Mouse (Mus musculus) thymus, adult 2 months (tissue): ENCODE results near the gene Dapl1. TPM values are rescaled to one million over a fixed set of nuclear protein-coding genes. Genes with fewer than 3 reads are reported as not detected.

Source experiments
- DNase-seq: peaks from one replicate; pipeline ENCODE4 v3.0.0; 2021
- H3K27ac ChIP-seq: fragments of 200-500 bp; 2 replicates; pipeline ENCODE4 v1.5.1; 2012; ENCODE audit warnings: low read length, control low read depth; ENCODE audit not compliant: control insufficient read depth, insufficient read depth
- H3K27me3 ChIP-seq: fragments of 200-500 bp; 2 replicates; pipeline ENCODE4 v1.6.1; 2012; ENCODE audit warnings: mild to moderate bottlenecking, low read length, moderate library complexity, mixed read lengths; ENCODE audit not compliant: control insufficient read depth, insufficient read depth
- H3K36me3 ChIP-seq: fragments of 200-500 bp; 2 replicates; pipeline ENCODE4 v1.6.1; 2012; ENCODE audit warnings: mild to moderate bottlenecking, low read length, moderate library complexity; ENCODE audit not compliant: control insufficient read depth, insufficient read depth
- H3K4me1 ChIP-seq: fragments of 200-500 bp; replicated peaks from 2 replicates; pipeline ENCODE4 v1.6.1; 2012; ENCODE audit warnings: low read length; ENCODE audit not compliant: control insufficient read depth, insufficient read depth
- H3K4me3 ChIP-seq: fragments of 200-500 bp; 2 replicates; pipeline ENCODE4 v1.5.1; 2012; ENCODE audit warnings: mild to moderate bottlenecking, low read length, control low read depth, moderate library complexity; ENCODE audit not compliant: control insufficient read depth, insufficient read depth
- CTCF ChIP-seq: fragments of 200-500 bp; IDR thresholded peaks from 2 replicates; pipeline ENCODE4 v1.5.1; 2012; ENCODE audit warnings: mild to moderate bottlenecking, control low read depth, low read length, moderate library complexity, borderline replicate concordance; ENCODE audit not compliant: control insufficient read depth, poor library complexity, insufficient read depth; ENCODE audit errors: extremely low read depth
- POLR2A ChIP-seq: fragments of 200-500 bp; IDR thresholded peaks from 2 replicates; pipeline ENCODE4 v1.6.1; 2012; ENCODE audit warnings: mild to moderate bottlenecking, low read length, control low read depth, moderate library complexity; ENCODE audit not compliant: control insufficient read depth, poor library complexity, insufficient read depth; ENCODE audit errors: extremely low read depth
- WGBS: fragments of 180-500 bp; shearing (Covaris S2); methylation state at CpG from one replicate; pipeline ENCODE4 v1.1.7; 2018; 5-methylcytosine and 5-hydroxymethylcytosine counted together
- polyA plus RNA-seq: library from polyadenylated mRNA; depleted of rRNA; stranded (reverse); fragments of >200 nt; gene quantifications from 2 replicates; pipeline ENCODE4 v1.2.3, GENCODE M21; 2012

Gene Dapl1
- polyA plus RNA-seq, 1 experiment, result 4.7 TPM

DNA sequence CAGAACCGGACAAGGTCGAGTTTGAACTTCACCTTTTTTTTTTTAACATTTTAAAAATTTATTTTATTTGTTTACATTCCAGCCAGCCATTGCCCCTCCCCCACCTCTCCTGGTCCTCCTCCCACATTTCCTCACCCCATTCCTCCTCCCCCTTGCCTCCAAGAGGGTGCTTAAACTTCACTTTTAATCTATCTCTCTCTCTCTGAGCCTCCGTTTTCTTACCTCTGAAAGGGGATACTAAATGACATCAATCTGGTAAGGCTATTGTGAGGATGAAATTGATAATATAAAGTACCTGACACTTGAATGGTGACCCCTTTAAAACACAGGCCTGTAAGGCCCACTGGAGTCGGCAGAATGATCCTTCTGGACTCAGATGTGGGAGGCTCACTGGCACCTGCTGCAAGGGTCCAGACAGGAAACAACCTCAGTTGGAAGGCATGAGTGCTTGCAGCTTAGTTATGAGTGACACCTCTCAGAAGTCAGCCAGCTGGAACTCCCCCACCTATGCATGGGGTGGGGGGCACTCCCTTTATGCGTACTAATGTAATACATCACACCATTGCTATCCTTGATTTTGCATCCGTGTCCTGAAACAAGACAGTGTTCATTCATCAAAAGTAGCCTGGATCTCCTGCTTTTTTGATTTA lies 1.9 kb downstream of the Dapl1 start:
- DNase-seq, result no peak
- no peaks in the 10 kb centered on the region for H3K27me3 ChIP-seq
- H3K36me3 ChIP-seq, result no peaks in the 10 kb centered on the region
- H3K4me3 ChIP-seq, result no peak overlapping the region
- TF ChIP-seq CTCF, result no peak
- no peak for TF ChIP-seq POLR2A
- H3K27ac ChIP-seq, result no peak overlapping the region
- WGBS, result 82% methylated on average over 6 of the region's 6 CpGs
- peaks cover 15% of the 10 kb centered on the region for H3K4me1 ChIP-seq

DNA sequence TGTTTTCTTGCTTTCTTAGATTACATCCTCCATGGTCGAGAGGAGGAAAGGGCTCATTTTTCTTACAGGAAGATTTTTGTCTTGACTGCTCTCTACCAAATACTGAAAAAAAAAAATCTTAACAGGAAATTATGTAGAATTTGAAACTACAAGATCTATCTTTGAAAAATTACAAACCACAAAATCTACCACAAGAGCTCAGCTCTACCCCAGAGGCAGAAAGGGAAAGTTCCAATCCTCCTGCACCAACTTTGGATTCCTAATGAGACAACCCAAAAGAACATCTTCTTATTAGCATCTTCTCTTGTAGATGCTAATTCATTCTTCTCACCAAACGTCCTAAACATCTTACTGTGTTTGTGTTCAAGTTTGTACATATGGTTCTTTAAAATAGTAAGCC lies 3.8 kb downstream of the Dapl1 start:
- DNase-seq, result no peak
- Histone ChIP-seq H3K4me1 (peaks cover 15% of the 10 kb centered on the region), H3K36me3 (no peaks in the 10 kb centered on the region), H3K27me3 (no peaks in the 10 kb centered on the region), H3K27ac (no peak overlapping the region), H3K4me3 (no peak overlapping the region)
- no peak for TF ChIP-seq POLR2A
- TF ChIP-seq CTCF, result no peak
- 2% methylated on average over 2 of the region's 2 CpGs for WGBS

DNA sequence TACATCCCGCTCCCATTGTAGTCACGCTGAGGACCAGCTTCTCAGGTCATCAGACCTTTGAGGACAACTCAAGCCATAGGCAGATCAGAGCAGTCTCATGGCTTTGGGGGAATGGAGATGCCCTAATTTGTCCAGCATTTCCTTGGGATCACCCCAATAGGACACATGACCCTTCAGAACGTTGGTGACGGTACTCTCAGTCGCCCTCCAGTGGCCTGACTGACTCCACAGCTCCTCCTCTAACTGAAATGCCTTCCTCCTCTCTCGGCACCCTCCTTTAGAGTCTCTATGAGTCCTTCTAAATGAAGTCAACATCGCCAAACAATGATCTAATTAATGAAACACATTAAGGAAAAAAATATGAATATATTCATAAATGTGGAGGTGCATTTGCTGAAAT lies 5.9 kb downstream of the Dapl1 start:
- WGBS, result 76% methylated on average over 7 of the region's 7 CpGs

DNA sequence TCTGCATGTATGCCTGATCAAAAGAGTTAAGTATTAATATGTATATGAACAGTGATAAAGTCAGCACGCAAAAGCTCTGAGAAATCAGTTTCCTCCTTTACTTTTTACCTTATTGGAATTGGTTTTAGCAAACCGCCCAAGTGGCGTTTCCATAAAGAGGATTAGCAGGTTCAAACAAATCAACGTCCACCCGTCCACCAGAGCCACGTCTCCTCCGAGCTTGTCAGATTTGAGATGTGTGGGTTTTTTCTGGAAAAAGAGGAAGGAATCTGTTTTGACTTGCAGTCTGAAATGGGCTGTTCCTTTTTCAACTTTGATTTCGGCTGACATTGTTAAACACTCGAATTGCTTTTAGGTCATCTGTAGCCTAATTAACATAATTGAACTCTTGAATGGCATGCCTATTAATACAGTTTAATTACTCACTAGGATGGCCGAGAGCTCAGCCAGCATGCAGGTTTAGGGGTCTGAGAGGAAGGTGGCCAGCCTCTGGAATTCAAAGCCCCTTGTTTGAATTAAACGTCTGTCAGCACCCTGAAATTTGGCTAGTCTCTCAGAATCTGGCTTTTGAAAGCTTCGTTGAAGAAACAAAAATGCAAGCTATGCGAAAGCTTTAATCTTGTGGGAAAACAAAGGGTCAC lies 9.1 kb downstream of the Dapl1 start:
- no peak for DNase-seq
- Histone ChIP-seq H3K27ac (no peak overlapping the region), H3K4me3 (no peak overlapping the region), H3K4me1 (peaks cover 5% of the 10 kb centered on the region), H3K36me3 (no peaks in the 10 kb centered on the region), H3K27me3 (no peaks in the 10 kb centered on the region)
- 43% methylated on average over 13 of the region's 13 CpGs for WGBS
- TF ChIP-seq CTCF (no peak), POLR2A (no peak)

More for the DNA sequence above, 5.9 kb downstream of the Dapl1 start:
- Histone ChIP-seq H3K27me3 (no peaks in the 10 kb centered on the region), H3K36me3 (no peaks in the 10 kb centered on the region), H3K4me1 (peaks cover 15% of the 10 kb centered on the region), H3K4me3 (no peak overlapping the region), H3K27ac (no peak overlapping the region)
- TF ChIP-seq CTCF, result no peak
- no peak for TF ChIP-seq POLR2A
- DNase-seq, result peak; percentile 29

DNA sequence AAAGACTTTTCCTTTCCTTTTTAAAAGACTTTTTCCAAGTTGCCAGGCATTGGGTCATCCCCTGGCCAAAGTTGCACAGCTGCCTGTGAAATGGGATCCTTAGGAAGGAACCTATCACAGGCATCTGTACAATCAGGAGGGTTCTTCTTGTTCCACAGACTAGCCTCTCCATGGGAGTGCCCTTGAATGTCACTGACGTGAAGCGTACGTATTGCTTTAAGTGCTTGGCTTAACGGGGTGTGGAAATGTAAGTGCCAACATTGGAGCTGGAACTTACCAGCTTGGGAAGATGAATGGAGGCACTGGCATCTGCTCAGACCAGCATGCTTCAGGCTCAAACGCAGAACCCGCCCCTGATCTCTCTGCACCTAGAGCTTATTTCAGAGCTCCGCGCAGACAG lies 14.7 kb downstream of the Dapl1 start:
- H3K27ac ChIP-seq, result no peak overlapping the region
- 97% methylated on average over 8 of the region's 8 CpGs for WGBS
- H3K27me3 ChIP-seq, result no peaks in the 10 kb centered on the region
- H3K4me3 ChIP-seq, result no peak overlapping the region
- H3K36me3 ChIP-seq, result no peaks in the 10 kb centered on the region
- TF ChIP-seq POLR2A (no peak), CTCF (no peak)
- DNase-seq, result no peak
- no peaks in the 10 kb centered on the region for H3K4me1 ChIP-seq

DNA sequence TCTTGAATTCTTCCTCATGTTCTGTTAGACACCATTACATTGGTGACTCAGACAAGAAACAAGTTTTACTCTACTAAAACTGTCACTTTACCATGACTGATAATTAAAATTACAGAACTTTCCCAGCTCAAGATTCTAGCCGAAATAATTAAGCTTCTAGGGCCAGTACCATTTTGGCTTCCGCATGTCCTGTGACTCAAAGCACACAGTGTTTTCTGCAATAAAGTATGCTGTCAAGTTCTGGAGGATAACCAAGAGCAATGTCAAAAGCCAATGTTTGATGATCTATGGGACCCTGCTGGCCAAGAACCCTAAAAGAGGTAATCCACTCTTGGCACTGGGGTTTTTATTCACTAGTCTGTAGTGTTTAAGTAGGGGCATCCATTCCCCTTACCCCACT lies 15.3 kb downstream of the Dapl1 start:
- Histone ChIP-seq H3K36me3 (no peaks in the 10 kb centered on the region), H3K4me3 (no peak overlapping the region), H3K27me3 (no peaks in the 10 kb centered on the region), H3K27ac (no peak overlapping the region), H3K4me1 (no peaks in the 10 kb centered on the region)
- WGBS, result 97% methylated on average over 2 of the region's 2 CpGs
- no peak for DNase-seq
- TF ChIP-seq CTCF (no peak), POLR2A (no peak)
